Mouse (Mus musculus) E14TG2a.4 (cell line): ENCODE results near the gene Dirc2.

Experiments
- CTCF ChIP-seq: conservative IDR thresholded peaks from 2 replicates; pipeline ENCODE4 v1.5.1; 2014; ENCODE audit warnings: low read length
- NANOG ChIP-seq: IDR thresholded peaks from 2 replicates; pipeline ENCODE4 v1.6.1; 2014; ENCODE audit warnings: borderline replicate concordance, low read length, mixed read lengths
- POU5F1 ChIP-seq: IDR thresholded peaks from 2 replicates; pipeline ENCODE4 v1.6.1; 2014; ENCODE audit warnings: low read length, borderline replicate concordance

DNA sequence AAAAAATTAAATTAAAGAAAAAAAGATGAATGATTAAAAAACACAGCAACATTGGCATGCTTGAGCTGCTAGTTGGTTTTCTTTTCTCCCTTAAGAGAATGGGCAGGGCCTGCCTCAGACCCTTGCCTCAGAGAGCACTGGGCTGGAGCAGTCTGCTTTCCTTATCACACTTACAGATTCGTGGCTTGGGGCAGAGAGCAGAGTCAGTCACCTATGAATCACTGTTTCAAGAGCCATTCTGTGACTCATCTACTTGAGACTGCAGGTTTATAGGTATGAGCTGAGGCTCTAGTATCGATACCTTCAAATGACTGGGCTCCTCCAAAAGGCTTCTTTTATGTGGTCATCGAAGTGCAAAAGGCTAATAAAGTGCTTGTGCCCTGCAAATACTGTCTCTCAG lies 44.0 kb upstream of the Dirc2 start:
- TF ChIP-seq CTCF (no peak), POU5F1 (no peak), NANOG (no peak)
